Mouse (Mus musculus): Measurements from ENCODE around the gene Npas4.
"Not testable (repeated sequence)": the region's sequence is repeated elsewhere in the genome, so short reads cannot be mapped to it uniquely, and the experiment has no call there.

Npas4 gene

DNA sequence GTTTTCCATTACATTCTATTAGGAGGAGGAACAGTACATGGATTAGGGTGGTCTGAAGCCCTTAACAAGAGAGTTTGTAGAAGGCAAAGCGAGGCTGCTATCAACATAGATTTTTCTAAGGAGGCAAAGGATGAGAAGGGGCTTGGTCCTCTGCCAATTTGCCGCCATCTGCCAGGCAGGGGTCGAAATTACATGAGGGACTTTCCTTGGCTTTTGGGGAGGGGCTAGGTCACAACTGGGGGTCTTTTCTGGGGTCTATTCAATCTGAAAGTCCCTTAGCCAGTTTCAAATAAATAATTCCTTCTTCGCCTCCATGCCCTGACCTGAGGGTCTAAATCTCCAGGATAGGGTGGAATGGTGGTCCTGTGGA lies at the start of gene Npas4:
Npas4 (minus strand) TSS at position 61 of the 370 bp plus-strand sequence.
- no peak for DNase-seq (ENCODE audit: low read depth, low spot score)

DNA sequence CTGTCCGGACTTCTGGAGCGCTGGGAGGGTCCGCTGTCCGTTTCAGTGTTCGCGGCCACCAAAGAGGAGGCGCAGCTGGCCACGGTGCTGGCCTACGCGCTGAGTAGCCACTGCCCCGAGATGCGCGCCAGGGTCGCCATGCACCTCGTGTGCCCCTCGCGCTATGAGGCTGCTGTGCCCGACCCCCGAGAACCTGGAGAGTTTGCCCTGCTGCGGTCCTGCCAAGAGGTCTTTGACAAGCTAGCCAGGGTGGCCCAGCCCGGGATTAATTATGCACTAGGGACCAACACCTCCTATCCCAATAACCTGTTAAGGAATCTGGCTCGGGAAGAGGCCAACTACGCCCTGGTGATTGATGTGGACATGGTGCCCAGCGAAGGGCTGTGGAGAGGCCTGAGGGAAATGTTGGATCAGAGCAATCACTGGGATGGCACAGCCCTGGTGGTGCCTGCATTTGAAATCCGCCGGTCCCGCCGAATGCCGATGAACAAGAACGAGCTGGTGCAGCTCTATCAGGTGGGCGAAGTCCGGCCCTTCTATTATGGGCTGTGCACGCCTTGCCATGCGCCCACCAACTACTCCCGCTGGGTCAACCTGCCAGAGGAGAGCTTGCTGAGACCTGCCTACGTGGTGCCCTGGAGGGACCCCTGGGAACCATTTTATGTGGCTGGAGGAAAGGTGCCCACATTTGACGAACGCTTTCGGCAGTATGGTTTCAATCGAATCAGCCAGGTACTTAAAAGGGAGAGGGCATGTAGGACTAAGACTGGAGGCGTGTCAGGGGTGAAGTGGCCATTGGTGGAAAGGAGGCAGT lies 49.4 kb upstream of the Npas4 start:
- no peak for DNase-seq (ENCODE audit: low read depth, low spot score)

GRCm38 (mm10) chr19:5038709-5039156 lies 48.6 kb upstream of the Npas4 start, which contains the start of the genes B4gat1 and AC124502.3:
TSS of gene B4gat1 (plus strand) at chr19:5038826.
TSS of gene AC124502.3 (plus strand) at chr19:5038891.
- peak; percentile 77 for DNase-seq (ENCODE audit: low read depth, low spot score)

DNA sequence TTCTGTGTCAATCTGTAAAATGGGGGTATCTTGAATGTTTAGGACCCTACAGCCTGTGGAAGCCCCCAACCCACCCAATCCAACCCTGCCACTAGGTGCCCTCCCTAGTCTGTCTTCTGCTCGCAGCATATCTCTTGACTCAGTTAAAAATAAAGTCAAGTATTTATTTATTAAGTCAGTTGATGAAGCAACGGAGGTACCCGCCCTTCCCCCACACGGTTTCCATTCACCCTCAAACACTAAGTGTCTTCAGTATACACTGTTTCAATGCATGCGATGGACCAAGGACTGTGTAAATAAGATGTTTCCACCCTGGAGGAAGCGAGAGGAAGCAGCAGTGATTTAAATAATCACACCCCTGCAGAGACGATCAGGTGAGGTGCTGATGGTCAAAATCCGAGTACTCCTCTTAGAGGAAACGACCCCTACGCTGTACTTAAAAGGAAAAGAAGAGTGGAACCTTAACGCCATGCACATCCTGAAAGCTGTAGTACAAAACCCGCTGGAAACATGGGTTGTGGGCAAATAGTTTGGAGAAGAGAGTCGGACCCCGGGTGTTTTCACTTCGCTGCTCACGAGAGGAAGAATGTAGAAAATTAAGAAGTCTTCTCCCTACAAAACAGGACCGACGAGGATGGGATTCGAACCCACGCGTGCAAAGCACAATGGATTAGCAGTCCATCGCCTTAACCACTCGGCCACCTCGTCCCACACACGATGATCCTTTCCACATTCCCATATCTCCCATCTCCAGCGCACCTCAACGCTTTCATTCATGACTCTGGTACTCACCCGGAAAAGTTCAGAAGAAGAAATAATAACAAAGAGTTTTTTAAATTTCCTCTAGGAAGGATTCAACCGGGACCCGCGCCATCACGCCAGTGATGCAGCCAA lies 47.8 kb upstream of the Npas4 start:
- DNase-seq (ENCODE audit: low read depth, low spot score) = peak; percentile 77

DNA sequence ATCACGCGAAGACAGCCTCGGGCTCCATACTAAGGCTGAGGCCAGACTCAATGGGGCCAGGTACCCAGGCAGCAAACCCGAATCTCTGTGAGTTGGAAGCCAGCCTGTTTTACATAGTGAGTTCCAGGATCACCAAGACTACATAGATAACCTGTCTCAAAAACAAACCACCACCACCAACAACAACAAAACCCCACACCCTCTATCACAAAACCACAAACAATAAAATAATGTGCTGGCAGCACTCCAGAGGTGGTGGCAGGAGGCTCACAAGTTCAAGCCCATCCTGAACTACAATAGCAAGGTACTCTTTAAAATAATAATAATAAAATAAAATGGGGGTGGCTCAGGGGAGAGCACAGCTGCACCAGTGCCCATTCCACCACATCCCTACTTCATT lies 46.5 kb upstream of the Npas4 start:
- no peak for DNase-seq (ENCODE audit: low read depth, low spot score)

DNA sequence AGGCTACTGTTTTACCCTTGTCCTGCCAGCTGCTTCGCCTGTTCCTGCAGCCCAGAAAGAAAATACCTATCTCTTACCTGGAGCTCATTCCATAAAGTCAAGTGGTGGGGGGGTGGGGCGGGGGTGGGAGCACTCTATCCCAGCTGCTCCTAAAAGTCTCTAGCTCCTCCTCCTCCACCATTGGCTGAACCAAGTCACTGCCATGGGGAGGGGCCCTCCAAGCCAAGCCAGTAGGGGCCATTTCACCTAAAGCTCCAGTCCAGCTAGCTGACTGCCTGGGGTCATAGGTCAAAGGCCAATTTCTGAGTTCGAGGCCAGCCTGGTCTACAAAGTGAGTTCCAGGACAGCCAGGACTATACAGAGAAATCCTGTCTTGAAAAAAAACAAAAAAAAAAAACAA lies 42.6 kb upstream of the Npas4 start:
- DNase-seq (ENCODE audit: low read depth, low spot score) = no peak

GRCm38 (mm10) chr19:5026111-5026510 lies 36.0 kb upstream of the Npas4 start:
- DNase-seq (ENCODE audit: low read depth, low spot score) = no peak

- peak; percentile 77 for DNase-seq (ENCODE audit: low read depth, low spot score)
Measured at GRCm38 (mm10) chr19:5023621-5024479, 33.7 kb upstream of the Npas4 start, which contains the start of gene Slc29a2. TSS of gene Slc29a2 (plus strand) at chr19:5023860.

DNA sequence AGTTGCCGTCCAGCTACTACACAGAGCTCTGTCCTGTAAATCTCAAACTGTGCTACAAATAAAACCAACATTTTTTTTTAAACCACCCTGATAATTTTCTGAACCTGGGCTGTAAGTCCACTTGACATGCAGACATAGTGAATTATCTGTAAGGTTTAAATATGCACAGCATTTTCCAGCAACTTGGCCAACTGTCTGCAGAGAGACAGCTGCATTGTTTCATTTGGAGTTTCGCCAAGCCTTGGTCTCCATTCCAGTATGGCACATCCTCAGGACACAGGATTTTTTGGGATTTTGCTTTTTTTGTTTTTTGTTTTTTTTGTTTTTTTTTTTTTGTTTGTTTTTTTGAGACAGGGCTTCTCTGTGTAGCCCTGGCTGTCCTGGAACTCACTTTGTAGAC lies 31.3 kb upstream of the Npas4 start:
- DNase-seq (ENCODE audit: low read depth, low spot score) = no peak

DNA sequence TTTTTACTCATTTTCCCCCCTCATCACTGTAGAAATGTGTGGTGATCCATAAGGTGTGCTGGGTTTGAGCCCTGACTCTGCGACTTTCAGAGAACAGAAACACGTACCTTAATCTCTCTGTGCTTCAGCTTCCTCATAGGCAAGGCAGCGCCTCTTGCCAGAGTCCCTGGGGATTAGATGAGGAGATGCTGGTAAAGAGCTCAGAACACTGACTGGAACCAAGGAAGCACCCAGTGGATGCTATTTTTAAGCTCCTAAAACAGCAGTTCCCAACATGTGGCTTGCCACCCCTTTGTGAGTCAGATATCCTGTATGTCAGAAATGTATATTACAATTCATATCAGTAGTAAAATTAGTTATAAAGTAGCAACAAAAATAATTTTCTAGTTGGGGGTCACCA lies 28.1 kb upstream of the Npas4 start:
- DNase-seq (ENCODE audit: low read depth, low spot score) = no peak

DNA sequence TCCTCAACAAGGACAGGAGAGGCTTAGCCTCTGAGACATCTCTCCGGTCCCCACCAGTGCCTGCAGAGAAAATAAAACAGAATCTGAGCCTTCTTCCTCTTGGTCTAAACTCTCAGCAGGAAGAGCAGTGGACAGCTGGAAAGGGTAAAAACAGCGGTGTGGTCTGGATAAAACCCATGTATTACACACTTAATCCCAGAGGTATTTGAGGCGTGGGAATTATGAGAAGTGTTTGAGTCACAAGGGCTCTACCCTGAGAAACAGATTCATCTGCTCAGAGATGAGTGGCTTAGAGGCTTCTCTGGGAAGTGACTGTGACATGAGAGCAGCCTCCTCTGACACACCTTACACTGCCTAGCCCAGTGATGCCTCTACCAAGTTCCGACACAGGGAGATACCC lies 27.5 kb upstream of the Npas4 start:
- DNase-seq (ENCODE audit: low read depth, low spot score) = no peak

- no peak for DNase-seq (ENCODE audit: low read depth, low spot score)
Measured at GRCm38 (mm10) chr19:5016782-5017181, 26.7 kb upstream of the Npas4 start.

DNA sequence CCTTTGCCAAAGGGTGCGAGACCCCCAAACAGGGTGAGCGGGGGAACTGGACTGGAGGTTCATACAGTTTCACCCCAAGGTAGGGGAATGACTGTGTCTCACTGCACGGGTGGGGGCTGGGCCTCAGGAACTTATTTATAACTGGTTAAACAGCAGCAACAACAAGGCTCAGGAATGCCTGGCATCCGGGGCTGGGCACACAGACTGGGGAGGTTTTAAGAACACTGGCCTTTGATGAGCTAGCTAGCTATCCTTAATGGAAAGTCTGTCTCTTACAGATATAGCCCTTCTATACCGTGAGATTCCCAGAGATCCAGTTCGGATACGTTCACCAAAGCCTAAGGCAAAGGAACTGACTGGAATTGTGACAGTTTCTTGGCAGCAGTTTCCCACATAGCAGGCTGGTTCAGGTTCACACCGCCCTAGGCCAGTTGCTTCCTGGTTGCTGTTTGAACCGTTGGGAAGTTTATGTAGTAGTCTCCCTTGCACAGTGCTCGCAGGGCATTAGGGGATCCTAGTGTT lies 26.2 kb upstream of the Npas4 start:
- DNase-seq (ENCODE audit: low read depth, low spot score) = no peak

GRCm38 (mm10) chr19:5014961-5015398 lies 24.9 kb upstream of the Npas4 start:
- DNase-seq (ENCODE audit: low read depth, low spot score) = no peak

DNA sequence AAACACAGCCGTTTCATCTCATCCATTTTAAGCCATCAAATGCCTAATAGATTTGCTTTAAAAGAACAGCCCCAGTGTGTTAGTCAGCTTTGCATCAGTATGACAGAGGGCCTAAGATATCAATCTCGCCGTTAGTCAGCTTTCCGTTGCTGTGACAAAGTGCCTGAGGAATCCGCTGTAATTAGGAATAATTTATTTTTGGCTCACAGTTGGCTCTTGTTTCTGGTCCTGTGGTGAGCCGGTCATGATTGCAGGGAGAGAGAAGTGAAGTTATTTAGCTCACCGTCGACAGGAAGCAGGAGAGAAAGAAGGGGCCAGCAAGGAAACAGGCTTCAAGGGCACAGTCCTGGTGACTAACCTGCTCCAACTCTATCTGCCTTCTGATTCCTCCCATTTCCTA lies 23.0 kb upstream of the Npas4 start:
- DNase-seq (ENCODE audit: low read depth, low spot score) = no peak

GRCm38 (mm10) chr19:5004925-5005324 lies 14.8 kb upstream of the Npas4 start:
- no peak for DNase-seq (ENCODE audit: low read depth, low spot score)

- not testable (repeated sequence) for DNase-seq (ENCODE audit: low read depth, low spot score)
Measured at GRCm38 (mm10) chr19:5003644-5004043, 13.5 kb upstream of the Npas4 start.

- DNase-seq (ENCODE audit: low read depth, low spot score) = peak; percentile 66
Measured at GRCm38 (mm10) chr19:5001666-5002406, 11.7 kb upstream of the Npas4 start.

DNA sequence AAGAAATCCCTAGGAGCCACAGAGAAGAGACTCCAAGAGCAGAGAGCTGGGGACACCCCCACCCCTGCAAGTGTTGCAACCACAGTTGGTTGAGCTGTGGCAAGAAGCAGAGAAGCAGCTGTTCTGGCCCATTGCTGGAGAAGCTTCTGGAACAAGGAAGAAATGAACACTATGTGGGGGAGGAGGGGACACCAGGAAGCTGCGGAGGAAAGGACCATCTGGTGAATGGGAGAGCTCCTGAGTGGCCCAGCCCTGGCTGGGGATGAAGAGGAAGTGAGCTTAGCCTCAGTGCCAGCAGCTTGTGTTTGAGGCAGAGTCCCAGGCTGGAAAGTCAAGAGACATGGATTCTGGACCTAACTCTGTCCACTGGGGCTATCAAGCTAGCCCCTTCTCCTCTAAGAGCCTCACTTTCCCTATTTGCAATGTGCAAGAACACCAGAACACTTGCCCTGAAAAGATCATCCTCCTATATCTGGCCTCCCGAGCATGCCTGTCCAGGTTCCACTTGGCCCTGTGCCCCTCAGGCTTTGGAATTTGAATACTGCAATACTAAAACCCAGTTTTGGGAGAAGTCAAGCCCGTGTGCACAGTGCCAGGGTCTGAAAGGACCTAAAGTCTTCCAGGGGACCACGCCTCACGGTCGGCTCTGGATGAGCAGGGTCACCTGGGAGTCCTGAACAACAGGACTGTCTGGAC lies 9.5 kb upstream of the Npas4 start:
- no peak for DNase-seq (ENCODE audit: low read depth, low spot score)

DNA sequence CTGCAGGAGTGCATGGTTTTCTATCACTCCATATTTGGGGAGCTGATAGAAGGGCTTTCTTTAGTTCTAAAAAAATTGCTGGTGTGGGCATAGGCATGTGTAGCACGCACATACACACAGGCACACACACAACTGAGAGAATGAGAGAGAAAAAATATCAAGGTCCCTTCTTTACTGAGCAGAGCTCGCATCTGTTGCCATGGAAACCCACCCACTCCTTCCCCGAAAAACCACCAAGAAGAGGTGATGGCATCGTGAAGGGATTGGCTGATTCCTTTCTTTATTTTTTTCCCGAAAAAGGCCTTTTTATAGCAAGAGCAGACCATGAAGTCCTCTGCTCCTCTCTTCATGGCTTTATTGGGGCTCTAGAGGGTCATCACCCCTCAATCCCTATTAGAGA lies 3.9 kb upstream of the Npas4 start:
- DNase-seq (ENCODE audit: low read depth, low spot score) = no peak

Data from retina, adult 2 months (tissue).